Mouse (Mus musculus): ENCODE data around the gene Hdac4.

DNA sequence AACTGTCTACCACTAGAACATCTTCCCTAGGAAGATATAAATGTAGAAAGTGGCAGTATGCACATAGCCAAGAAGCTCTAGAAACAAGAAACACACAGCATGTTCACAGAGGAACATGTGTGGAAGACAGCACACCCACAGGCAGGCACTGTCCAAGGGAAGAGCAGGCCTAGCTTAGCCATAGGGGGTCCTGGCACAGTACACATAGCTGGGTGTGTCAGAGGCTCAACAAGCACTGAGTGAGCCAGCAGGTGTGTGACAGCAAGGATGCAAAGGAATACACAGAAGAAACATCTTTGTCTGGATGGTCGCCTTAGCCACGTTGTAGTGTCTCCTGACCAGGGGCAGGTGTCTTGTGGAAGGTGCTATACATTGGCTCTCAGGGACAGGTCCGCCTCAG, 132.2 kb downstream of the Hdac4 start:
- TF ChIP-seq CTCF (IDR thresholded peaks at IDR 0.05; ENCODE audit: borderline replicate concordance, insufficient read depth, low read length), result no peak
- TF ChIP-seq POLR2A (IDR thresholded peaks at IDR 0.05; ENCODE audit: low read depth, low read length), result no peak
